Mouse (Mus musculus) midbrain, embryonic 10.5 days (tissue): ENCODE measurements around the gene Fam173a. TPM values are rescaled to one million over a fixed set of nuclear protein-coding genes. Genes with fewer than 3 reads are reported as not detected.

ENCODE experiments used
- DNase-seq: peaks from one replicate; pipeline ENCODE4 v3.0.0-alpha.2; 2017; ENCODE audit warnings: low spot score
- H3K27ac ChIP-seq: fragments of 300-500 bp; sonication (generic); replicated peaks from 2 replicates; pipeline ENCODE4 v1.5.1; 2016; ENCODE audit warnings: mild to moderate bottlenecking
- H3K27me3 ChIP-seq: fragments of 300-500 bp; sonication (generic); 2 replicates; pipeline ENCODE4 v1.6.1; 2016; ENCODE audit warnings: low read depth, mild to moderate bottlenecking; ENCODE audit not compliant: poor library complexity, severe bottlenecking
- H3K36me3 ChIP-seq: fragments of 300-500 bp; sonication (generic); 2 replicates; pipeline ENCODE4 v1.6.1; 2016; ENCODE audit warnings: mild to moderate bottlenecking, moderate library complexity
- H3K4me1 ChIP-seq: fragments of 300-500 bp; sonication (generic); 2 replicates; pipeline ENCODE4 v1.6.1; 2016
- H3K4me3 ChIP-seq: fragments of 300-500 bp; sonication (generic); 2 replicates; pipeline ENCODE4 v1.5.1; 2016; ENCODE audit warnings: mild to moderate bottlenecking, moderate library complexity
- H3K9me3 ChIP-seq: fragments of 300-500 bp; sonication (generic); replicated peaks from 2 replicates; pipeline ENCODE4 v1.6.1; 2016; ENCODE audit warnings: mild to moderate bottlenecking
- WGBS: fragments of 180-500 bp; shearing (Covaris S2); methylation state at CpG from one replicate; pipeline ENCODE4 v1.1.7; 2016; 5-methylcytosine and 5-hydroxymethylcytosine counted together
- polyA plus RNA-seq: library from polyadenylated mRNA; unstranded; fragments of >200 nt; fragmentation: Nextera tagmentation; extraction: Ambion mirVana; gene quantifications from 2 replicates; pipeline ENCODE4 v1.2.1, GENCODE M21; 2016

Gene Fam173a
- polyA plus RNA-seq, 1 experiment from 2014 or later = 71.8 TPM

GRCm38 (mm10) chr17:25833961-25834594, 41.4 kb upstream of the Fam173a start:
- H3K27ac ChIP-seq = peak overlapping the region; percentile 96
- no peaks in the 10 kb centered on the region for H3K9me3 ChIP-seq
- H3K36me3 ChIP-seq = peaks cover 64% of the 10 kb centered on the region
- peak overlapping the region; percentile 89 for H3K4me3 ChIP-seq
- no peaks in the 10 kb centered on the region for H3K27me3 ChIP-seq
- peaks cover 85% of the 10 kb centered on the region for H3K4me1 ChIP-seq
- 66% methylated on average over 6 of the region's 6 CpGs for WGBS
- no peak for DNase-seq

GRCm38 (mm10) chr17:25833291-25833663, 40.6 kb upstream of the Fam173a start, which contains the start of gene Stub1:
Stub1 (minus strand) TSS chr17:25833404.
- peak within 1 kb of the TSS; percentile 89 for H3K4me3 ChIP-seq
- H3K27me3 ChIP-seq = no peaks in the 10 kb centered on the region
- H3K27ac ChIP-seq = peak within 1 kb of the TSS; percentile 96
- H3K9me3 ChIP-seq = no peaks in the 10 kb centered on the region
- WGBS = under 1% methylated on average over 24 of the region's 24 CpGs
- peak; percentile 94 for DNase-seq
- H3K4me1 ChIP-seq = peaks cover 92% of the 10 kb centered on the region
- peaks cover 57% of the 10 kb centered on the region for H3K36me3 ChIP-seq

GRCm38 (mm10) chr17:25832436-25833290, 40.0 kb upstream of the Fam173a start:
- H3K4me3 ChIP-seq = peak overlapping the region; percentile 89
- no peaks in the 10 kb centered on the region for H3K27me3 ChIP-seq
- peaks cover 92% of the 10 kb centered on the region for H3K4me1 ChIP-seq
- no peaks in the 10 kb centered on the region for H3K9me3 ChIP-seq
- H3K36me3 ChIP-seq = peaks cover 57% of the 10 kb centered on the region
- under 1% methylated on average over 73 of the region's 77 CpGs for WGBS
- peak overlapping the region; percentile 96 for H3K27ac ChIP-seq
- peak; percentile 100 for DNase-seq

- no peak for DNase-seq
- peaks cover 91% of the 10 kb centered on the region for H3K4me1 ChIP-seq
- WGBS = 68% methylated on average over 21 of the region's 21 CpGs
- peak overlapping the region; percentile 89 for H3K4me3 ChIP-seq
- H3K36me3 ChIP-seq = peaks cover 65% of the 10 kb centered on the region
- no peaks in the 10 kb centered on the region for H3K9me3 ChIP-seq
- no peaks in the 10 kb centered on the region for H3K27me3 ChIP-seq
- H3K27ac ChIP-seq = peak overlapping the region; percentile 96
These were observed 39.0 kb upstream of the Fam173a start for GRCm38 (mm10) chr17:25831451-25832281.

GRCm38 (mm10) chr17:25830806-25831431, 38.2 kb upstream of the Fam173a start:
- H3K36me3 ChIP-seq = peaks cover 68% of the 10 kb centered on the region

GRCm38 (mm10) chr17:25830200-25830753, 37.6 kb upstream of the Fam173a start:
- Histone ChIP-seq H3K4me1 (peaks cover 88% of the 10 kb centered on the region), H3K36me3 (peaks cover 68% of the 10 kb centered on the region), H3K9me3 (no peaks in the 10 kb centered on the region), H3K27ac (no peak overlapping the region), H3K4me3 (peak overlapping the region; percentile 89; the same call in 1 of the 2 replicates), H3K27me3 (no peaks in the 10 kb centered on the region)
- DNase-seq = no peak
- WGBS = 90% methylated on average over 4 of the region's 4 CpGs

More at GRCm38 (mm10) chr17:25830806-25831431, 38.2 kb upstream of the Fam173a start:
- Histone ChIP-seq H3K9me3 (no peaks in the 10 kb centered on the region), H3K4me1 (peaks cover 90% of the 10 kb centered on the region), H3K4me3 (peak overlapping the region; percentile 89), H3K27me3 (no peaks in the 10 kb centered on the region), H3K27ac (no peak overlapping the region)
- 90% methylated on average over 14 of the region's 14 CpGs for WGBS
- DNase-seq = no peak

GRCm38 (mm10) chr17:25829558-25830017, 36.9 kb upstream of the Fam173a start:
- no peaks in the 10 kb centered on the region for H3K27me3 ChIP-seq
- H3K36me3 ChIP-seq = peaks cover 63% of the 10 kb centered on the region
- DNase-seq = peak; percentile 41
- peak overlapping the region; percentile 95 for H3K27ac ChIP-seq
- peaks cover 88% of the 10 kb centered on the region for H3K4me1 ChIP-seq
- H3K4me3 ChIP-seq = peak overlapping the region; percentile 89
- 47% methylated on average over 8 of the region's 8 CpGs for WGBS
- H3K9me3 ChIP-seq = no peaks in the 10 kb centered on the region

- peaks cover 60% of the 10 kb centered on the region for H3K36me3 ChIP-seq
- H3K27me3 ChIP-seq = no peaks in the 10 kb centered on the region
- peak; percentile 88 for DNase-seq
- peaks cover 88% of the 10 kb centered on the region for H3K4me1 ChIP-seq
- no peaks in the 10 kb centered on the region for H3K9me3 ChIP-seq
- peak within 1 kb of the TSS; percentile 95 for H3K27ac ChIP-seq
- peak within 1 kb of the TSS; percentile 89 for H3K4me3 ChIP-seq
- 1% methylated on average over 32 of the region's 32 CpGs for WGBS
These were observed 36.2 kb upstream of the Fam173a start, which contains the start of gene Jmjd8 for GRCm38 (mm10) chr17:25828712-25829557. Jmjd8 (plus strand) TSS chr17:25828867.

- Histone ChIP-seq H3K9me3 (no peaks in the 10 kb centered on the region), H3K27me3 (no peaks in the 10 kb centered on the region), H3K4me1 (peaks cover 84% of the 10 kb centered on the region), H3K4me3 (peak overlapping the region; percentile 89), H3K27ac (peak overlapping the region; percentile 95), H3K36me3 (peaks cover 60% of the 10 kb centered on the region)
- no peak for DNase-seq
- 83% methylated on average over 8 of the region's 8 CpGs for WGBS
These were observed 35.5 kb upstream of the Fam173a start for GRCm38 (mm10) chr17:25828223-25828594.

- H3K4me1 ChIP-seq = peaks cover 86% of the 10 kb centered on the region
- H3K27me3 ChIP-seq = no peaks in the 10 kb centered on the region
- H3K4me3 ChIP-seq = peak overlapping the region; percentile 89
- H3K36me3 ChIP-seq = peaks cover 60% of the 10 kb centered on the region
- no peaks in the 10 kb centered on the region for H3K9me3 ChIP-seq
- 94% methylated on average over 22 of the region's 22 CpGs for WGBS
- peak overlapping the region; percentile 95; the same call in 1 of the 2 replicates for H3K27ac ChIP-seq
- DNase-seq = no peak
These were observed 35.0 kb upstream of the Fam173a start for GRCm38 (mm10) chr17:25827546-25828222.
